Mouse (Mus musculus) intestine, postnatal 0 days (tissue): ENCODE data around the gene Esrrg. TPM values are rescaled to one million over a fixed set of nuclear protein-coding genes. Genes with fewer than 3 reads are reported as not detected.

Source experiments
- ATAC-seq: fragments of 200-750 bp; cut with Nextera tagmentation; 2 replicates; pipeline ENCODE4 v1.8.0; 2017; ENCODE audit warnings: mild to moderate bottlenecking, moderate TSS enrichment, moderate library complexity
- H3K27ac ChIP-seq: fragments of 300-500 bp; sonication (generic); 2 replicates; pipeline ENCODE4 v1.5.1; 2014; ENCODE audit warnings: mild to moderate bottlenecking, low read depth, low read length, moderate library complexity
- H3K27me3 ChIP-seq: fragments of 300-500 bp; sonication (generic); replicated peaks from 2 replicates; pipeline ENCODE4 v1.6.1; 2014; ENCODE audit warnings: low read length, mixed read lengths; ENCODE audit not compliant: control insufficient read depth, insufficient read depth
- H3K36me3 ChIP-seq: fragments of 300-500 bp; sonication (generic); 2 replicates; pipeline ENCODE4 v1.6.1; 2014; ENCODE audit warnings: mild to moderate bottlenecking, moderate library complexity; ENCODE audit not compliant: control insufficient read depth, insufficient read depth
- H3K4me1 ChIP-seq: fragments of 300-500 bp; sonication (generic); replicated peaks from 2 replicates; pipeline ENCODE4 v1.6.1; 2014; ENCODE audit warnings: antibody characterized with exemption, low read length, mixed read lengths; ENCODE audit not compliant: control insufficient read depth, insufficient read depth
- H3K4me2 ChIP-seq: fragments of 300-500 bp; sonication (generic); replicated peaks from 2 replicates; pipeline ENCODE4 v1.6.1; 2014; ENCODE audit warnings: low read depth, mild to moderate bottlenecking, moderate library complexity
- H3K4me3 ChIP-seq: fragments of 300-500 bp; sonication (generic); 2 replicates; pipeline ENCODE4 v1.5.1; 2014; ENCODE audit warnings: low read depth, low read length
- H3K9ac ChIP-seq: fragments of 300-500 bp; sonication (generic); 2 replicates; pipeline ENCODE4 v1.6.1; 2014; ENCODE audit warnings: mild to moderate bottlenecking, low read depth, low read length
- H3K9me3 ChIP-seq: fragments of 300-500 bp; sonication (generic); 2 replicates; pipeline ENCODE4 v1.6.1; 2016; ENCODE audit warnings: mixed run types; ENCODE audit not compliant: control insufficient read depth
- CTCF ChIP-seq: sonication (generic); IDR thresholded peaks from 2 replicates; pipeline ENCODE4 v1.5.1; 2016; ENCODE audit warnings: low read depth, mild to moderate bottlenecking, control low read depth, antibody characterized with exemption, moderate library complexity
- WGBS: fragments of 180-500 bp; shearing (Covaris S2); extraction: QIAGEN DNeasy Blood & Tissue Kit; methylation state at CpG from one replicate; pipeline ENCODE4 v1.1.7; 2014; 5-methylcytosine and 5-hydroxymethylcytosine counted together
- polyA plus RNA-seq: library from polyadenylated mRNA; unstranded; fragments of >200 nt; fragmentation: Nextera tagmentation; extraction: Ambion mirVana; gene quantifications from 2 replicates; pipeline ENCODE4 v1.2.1, GENCODE M21; 2015

Gene Esrrg
- polyA plus RNA-seq, 1 experiment from 2014 or later, result 1.2 TPM

GRCm38 (mm10) chr1:188261903-188262682 lies 653.5 kb downstream of the Esrrg start, which contains the start of gene Ush2a:
Gene Ush2a, plus strand, starts transcription at chr1:188262023.
- Histone ChIP-seq H3K4me1 (no peaks in the 10 kb centered on the region), H3K9ac (no peak within 1 kb of the TSS), H3K27ac (no peak within 1 kb of the TSS), H3K36me3 (no peaks in the 10 kb centered on the region), H3K27me3 (no peaks in the 10 kb centered on the region), H3K9me3 (no peaks in the 10 kb centered on the region), H3K4me3 (no peak within 1 kb of the TSS), H3K4me2 (no peak within 1 kb of the TSS)
- 66% methylated on average over 10 of the region's 10 CpGs for WGBS
- no peak for ATAC-seq
- TF ChIP-seq CTCF, result no peak
